Mouse (Mus musculus): ENCODE results near the gene Slc35e2. TPM values are rescaled to one million over a fixed set of nuclear protein-coding genes. Genes with fewer than 3 reads are reported as not detected.
A peak's percentile ranks its signal among the peaks of the same experiment; 100 is the strongest.

Slc35e2 gene
- polyA plus RNA-seq, 1 experiment from 2014 or later = 7.7 TPM

DNA sequence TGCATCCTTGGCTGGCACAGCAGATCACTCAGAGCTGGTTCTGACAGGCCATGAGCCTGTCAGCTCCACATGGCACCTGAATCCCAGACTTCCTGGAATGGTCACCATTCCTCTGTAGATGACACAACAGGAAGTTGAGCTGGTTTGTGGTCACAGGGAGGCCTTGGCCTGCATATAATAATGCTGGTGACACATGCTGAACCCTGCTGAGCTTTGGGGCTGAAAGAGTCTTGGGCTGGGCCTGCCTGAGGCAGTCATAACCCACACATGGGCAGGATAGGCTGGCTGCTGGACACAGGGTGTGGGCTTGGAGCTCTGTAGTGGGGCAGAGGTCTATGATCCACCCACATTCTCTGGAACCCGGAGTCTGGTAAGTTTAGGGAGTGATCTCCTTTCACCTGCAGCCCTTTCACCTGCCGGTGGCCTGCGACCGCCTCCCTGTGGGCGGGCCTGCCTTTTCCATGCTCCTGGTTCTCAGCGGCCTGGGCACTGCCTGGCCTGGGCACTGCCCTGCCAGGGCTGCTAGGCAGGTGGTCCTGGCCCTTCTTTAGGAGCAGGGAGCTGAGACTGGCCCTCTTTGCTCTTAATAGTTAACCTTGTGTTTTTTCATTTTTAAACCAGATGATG lies 18.8 kb upstream of the Slc35e2 start:
- H3K9me3 ChIP-seq (replicated peaks; ENCODE audit: control insufficient read depth, low read length) = no peaks in the 10 kb centered on the region
- H3K27ac ChIP-seq (ENCODE audit: low read depth, low read length) = no peak overlapping the region
- H3K27me3 ChIP-seq (ENCODE audit: control insufficient read depth, insufficient read depth, low read length) = no peaks in the 10 kb centered on the region
- H3K4me2 ChIP-seq = no peak overlapping the region
- ATAC-seq (replicated peaks; ENCODE audit: insufficient number of reproducible peaks, low FRiP score, low TSS enrichment) = 0 out of 2 replicates have a peak, but pooled peaks have one; percentile 14
- H3K9ac ChIP-seq (ENCODE audit: low read depth, low read length) = no peak overlapping the region
- H3K4me1 ChIP-seq (ENCODE audit: control insufficient read depth, insufficient read depth, low read length) = no peaks in the 10 kb centered on the region
- H3K4me3 ChIP-seq (ENCODE audit: low read depth, low read length) = no peak overlapping the region
- 94% methylated on average over 6 of the region's 6 CpGs for WGBS (ENCODE audit: insufficient replicate concordance)
- peaks cover 24% of the 10 kb centered on the region for H3K36me3 ChIP-seq (ENCODE audit: control insufficient read depth, insufficient read depth, low read length)

DNA sequence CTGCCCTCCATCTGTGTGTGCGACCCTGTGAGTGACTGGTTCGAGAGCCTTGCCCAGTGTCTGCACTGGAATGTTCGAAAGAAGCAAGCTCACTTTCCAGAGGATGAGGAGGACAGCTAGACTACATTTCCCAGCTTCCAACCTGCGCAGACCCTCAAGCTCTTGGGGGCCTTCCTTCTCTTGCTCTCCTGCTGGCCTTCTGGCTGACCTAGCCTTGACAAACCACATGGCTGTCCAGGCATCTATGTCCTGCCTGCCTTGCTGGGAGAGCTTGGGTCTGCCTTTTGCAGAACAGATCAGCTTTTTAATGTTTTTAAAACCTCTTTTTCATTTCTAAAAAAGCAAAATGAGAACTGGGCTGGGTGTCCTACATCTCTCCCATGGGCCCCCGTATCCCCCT lies 11.9 kb upstream of the Slc35e2 start:
- Histone ChIP-seq H3K36me3 (ENCODE audit: control insufficient read depth, insufficient read depth, low read length) (peaks cover 40% of the 10 kb centered on the region), H3K9me3 (replicated peaks; ENCODE audit: control insufficient read depth, low read length) (no peaks in the 10 kb centered on the region), H3K27me3 (ENCODE audit: control insufficient read depth, insufficient read depth, low read length) (no peaks in the 10 kb centered on the region), H3K4me1 (ENCODE audit: control insufficient read depth, insufficient read depth, low read length) (no peaks in the 10 kb centered on the region), H3K27ac (ENCODE audit: low read depth, low read length) (no peak overlapping the region), H3K4me2 (no peak overlapping the region), H3K4me3 (ENCODE audit: low read depth, low read length) (no peak overlapping the region), H3K9ac (ENCODE audit: low read depth, low read length) (no peak overlapping the region)
- ATAC-seq (replicated peaks; ENCODE audit: insufficient number of reproducible peaks, low FRiP score, low TSS enrichment) = no peak
- WGBS (ENCODE audit: insufficient replicate concordance) = 91% methylated on average over 5 of the region's 5 CpGs

DNA sequence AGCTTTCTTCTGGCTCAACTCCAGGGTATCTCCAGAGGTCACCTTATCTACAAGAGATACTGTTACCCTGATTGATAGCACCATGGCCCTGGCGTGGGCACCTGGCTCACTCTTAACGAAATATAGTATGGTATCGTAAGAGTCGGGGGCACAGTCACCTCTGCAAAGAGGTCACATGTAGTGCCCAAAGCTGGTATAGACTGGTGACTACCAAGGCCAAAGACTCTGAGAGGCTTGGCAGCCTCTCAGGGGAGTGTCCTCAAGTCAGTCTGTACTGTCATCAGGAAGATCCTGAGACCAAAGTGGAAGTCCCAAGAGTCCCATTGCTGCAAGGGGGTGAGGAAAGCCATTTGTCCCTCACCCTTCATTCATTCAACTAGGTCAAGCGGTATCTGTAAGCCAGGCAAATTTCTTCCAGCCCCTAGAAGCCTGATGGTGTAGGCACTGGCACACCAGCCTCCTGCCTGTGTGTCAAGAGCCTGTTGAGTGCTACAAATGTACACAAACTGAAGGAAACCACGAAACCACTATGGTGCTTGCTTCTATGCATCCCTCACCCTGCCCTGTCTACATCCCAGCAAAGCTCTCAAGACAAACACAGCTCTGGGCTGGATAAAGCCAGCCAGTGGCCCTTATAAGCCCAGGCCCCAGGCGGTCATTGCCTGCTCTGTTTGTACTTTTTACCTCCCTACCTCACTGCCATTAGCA lies 10.1 kb upstream of the Slc35e2 start:
- Histone ChIP-seq H3K36me3 (ENCODE audit: control insufficient read depth, insufficient read depth, low read length) (peaks cover 27% of the 10 kb centered on the region), H3K27me3 (ENCODE audit: control insufficient read depth, insufficient read depth, low read length) (no peaks in the 10 kb centered on the region), H3K9me3 (replicated peaks; ENCODE audit: control insufficient read depth, low read length) (no peaks in the 10 kb centered on the region), H3K4me1 (ENCODE audit: control insufficient read depth, insufficient read depth, low read length) (no peaks in the 10 kb centered on the region), H3K4me3 (ENCODE audit: low read depth, low read length) (no peak overlapping the region), H3K4me2 (no peak overlapping the region), H3K9ac (ENCODE audit: low read depth, low read length) (no peak overlapping the region), H3K27ac (ENCODE audit: low read depth, low read length) (no peak overlapping the region)
- no peak for ATAC-seq (replicated peaks; ENCODE audit: insufficient number of reproducible peaks, low FRiP score, low TSS enrichment)
- 66% methylated on average over 7 of the region's 7 CpGs for WGBS (ENCODE audit: insufficient replicate concordance)

DNA sequence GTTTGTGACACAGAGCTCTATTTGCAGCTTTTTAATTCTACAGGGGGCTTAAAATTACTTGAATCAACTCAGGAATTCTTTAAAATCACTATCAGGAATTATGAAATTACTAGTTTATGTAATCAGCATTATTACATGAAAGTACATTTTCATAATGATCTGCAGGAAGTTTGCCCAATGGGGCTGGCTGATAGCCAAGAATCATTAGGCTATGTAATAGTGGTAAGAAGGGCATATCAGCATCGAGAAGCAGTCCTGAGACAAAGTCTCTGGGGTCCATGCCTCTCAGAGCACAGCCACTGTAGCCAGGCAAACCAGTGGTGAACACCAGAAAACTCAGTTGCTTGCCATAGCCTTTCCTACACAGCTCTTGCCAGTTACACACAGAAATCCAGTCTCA lies 7.4 kb upstream of the Slc35e2 start:
- WGBS (ENCODE audit: insufficient replicate concordance) = 64% methylated on average over 1 of the region's 1 CpGs
- no peak for ATAC-seq (replicated peaks; ENCODE audit: insufficient number of reproducible peaks, low FRiP score, low TSS enrichment)
- Histone ChIP-seq H3K9ac (ENCODE audit: low read depth, low read length) (no peak overlapping the region), H3K9me3 (replicated peaks; ENCODE audit: control insufficient read depth, low read length) (no peaks in the 10 kb centered on the region), H3K4me2 (no peak overlapping the region), H3K4me1 (ENCODE audit: control insufficient read depth, insufficient read depth, low read length) (no peaks in the 10 kb centered on the region), H3K27me3 (ENCODE audit: control insufficient read depth, insufficient read depth, low read length) (no peaks in the 10 kb centered on the region), H3K27ac (ENCODE audit: low read depth, low read length) (no peak overlapping the region), H3K36me3 (ENCODE audit: control insufficient read depth, insufficient read depth, low read length) (peaks cover 13% of the 10 kb centered on the region), H3K4me3 (ENCODE audit: low read depth, low read length) (no peak overlapping the region)

DNA sequence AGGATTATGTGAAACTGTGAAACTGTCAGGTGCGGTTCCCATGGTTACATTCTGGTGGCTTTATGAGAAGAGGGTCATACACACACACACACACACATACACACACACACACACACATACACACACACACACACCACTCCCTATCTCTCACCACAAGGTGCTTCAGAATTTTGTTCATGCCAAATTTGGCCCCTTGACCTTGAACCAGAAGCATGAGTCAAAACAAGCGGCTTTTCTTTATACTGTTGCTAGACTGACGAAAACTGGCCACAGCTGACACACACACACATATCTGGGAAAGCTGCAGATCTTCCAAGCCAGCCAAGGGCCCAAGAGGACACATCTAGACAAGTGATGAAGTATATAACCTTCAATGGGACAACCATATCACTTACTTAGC lies 5.4 kb upstream of the Slc35e2 start:
- Histone ChIP-seq H3K36me3 (ENCODE audit: control insufficient read depth, insufficient read depth, low read length) (no peaks in the 10 kb centered on the region), H3K27ac (ENCODE audit: low read depth, low read length) (no peak overlapping the region), H3K4me3 (ENCODE audit: low read depth, low read length) (no peak overlapping the region), H3K4me2 (no peak overlapping the region), H3K4me1 (ENCODE audit: control insufficient read depth, insufficient read depth, low read length) (no peaks in the 10 kb centered on the region), H3K27me3 (ENCODE audit: control insufficient read depth, insufficient read depth, low read length) (no peaks in the 10 kb centered on the region), H3K9me3 (replicated peaks; ENCODE audit: control insufficient read depth, low read length) (no peaks in the 10 kb centered on the region), H3K9ac (ENCODE audit: low read depth, low read length) (no peak overlapping the region)
- 83% methylated on average over 3 of the region's 3 CpGs for WGBS (ENCODE audit: insufficient replicate concordance)
- ATAC-seq (replicated peaks; ENCODE audit: insufficient number of reproducible peaks, low FRiP score, low TSS enrichment) = no peak

DNA sequence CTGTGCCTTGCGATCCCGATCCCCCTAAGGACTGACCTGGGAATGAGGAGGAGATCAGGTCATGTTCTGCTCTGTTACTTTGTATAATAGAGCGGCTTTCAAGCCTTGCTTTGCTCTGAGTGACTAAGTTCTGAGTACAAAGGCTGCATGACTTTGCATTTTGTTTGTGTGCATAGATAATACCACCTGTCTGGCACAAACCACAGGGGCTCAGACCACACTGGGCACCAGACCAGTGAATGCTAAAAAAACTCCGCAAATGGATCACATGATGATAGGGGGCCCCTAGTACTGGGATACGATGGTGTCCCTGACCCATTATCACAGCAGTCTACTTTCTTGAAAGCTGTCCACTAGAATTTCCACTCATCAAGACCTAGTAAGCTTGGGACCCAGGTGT lies 4.6 kb upstream of the Slc35e2 start:
- Histone ChIP-seq H3K4me3 (ENCODE audit: low read depth, low read length) (no peak overlapping the region), H3K4me1 (ENCODE audit: control insufficient read depth, insufficient read depth, low read length) (no peaks in the 10 kb centered on the region), H3K27ac (ENCODE audit: low read depth, low read length) (no peak overlapping the region), H3K9ac (ENCODE audit: low read depth, low read length) (no peak overlapping the region), H3K27me3 (ENCODE audit: control insufficient read depth, insufficient read depth, low read length) (no peaks in the 10 kb centered on the region), H3K4me2 (no peak overlapping the region), H3K9me3 (replicated peaks; ENCODE audit: control insufficient read depth, low read length) (no peaks in the 10 kb centered on the region), H3K36me3 (ENCODE audit: control insufficient read depth, insufficient read depth, low read length) (no peaks in the 10 kb centered on the region)
- ATAC-seq (replicated peaks; ENCODE audit: insufficient number of reproducible peaks, low FRiP score, low TSS enrichment) = no peak
- 75% methylated on average over 5 of the region's 5 CpGs for WGBS (ENCODE audit: insufficient replicate concordance)

DNA sequence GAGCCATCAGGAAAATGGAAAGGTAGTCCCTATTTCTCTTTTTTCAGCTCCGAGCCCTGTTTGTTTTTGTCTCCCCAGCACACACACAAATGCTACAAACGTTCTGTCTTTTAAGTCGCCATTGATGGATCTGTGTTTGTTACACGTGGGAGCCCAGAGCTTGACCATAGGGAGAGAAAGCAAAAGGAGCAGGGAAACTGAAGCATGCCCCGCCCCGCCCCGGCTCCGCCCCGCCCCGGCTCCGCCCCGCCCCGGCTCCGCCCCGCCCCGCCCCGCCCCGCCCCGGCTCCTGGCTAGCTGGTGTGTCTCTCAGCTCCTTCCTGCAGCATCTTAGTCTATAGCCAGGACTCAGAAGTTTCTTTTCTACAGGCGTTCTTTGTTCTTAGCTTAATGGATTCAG lies 2.7 kb upstream of the Slc35e2 start:
- WGBS (ENCODE audit: insufficient replicate concordance) = 18% methylated on average over 19 of the region's 20 CpGs
- H3K9ac ChIP-seq (ENCODE audit: low read depth, low read length) = no peak overlapping the region
- no peak for ATAC-seq (replicated peaks; ENCODE audit: insufficient number of reproducible peaks, low FRiP score, low TSS enrichment)

DNA sequence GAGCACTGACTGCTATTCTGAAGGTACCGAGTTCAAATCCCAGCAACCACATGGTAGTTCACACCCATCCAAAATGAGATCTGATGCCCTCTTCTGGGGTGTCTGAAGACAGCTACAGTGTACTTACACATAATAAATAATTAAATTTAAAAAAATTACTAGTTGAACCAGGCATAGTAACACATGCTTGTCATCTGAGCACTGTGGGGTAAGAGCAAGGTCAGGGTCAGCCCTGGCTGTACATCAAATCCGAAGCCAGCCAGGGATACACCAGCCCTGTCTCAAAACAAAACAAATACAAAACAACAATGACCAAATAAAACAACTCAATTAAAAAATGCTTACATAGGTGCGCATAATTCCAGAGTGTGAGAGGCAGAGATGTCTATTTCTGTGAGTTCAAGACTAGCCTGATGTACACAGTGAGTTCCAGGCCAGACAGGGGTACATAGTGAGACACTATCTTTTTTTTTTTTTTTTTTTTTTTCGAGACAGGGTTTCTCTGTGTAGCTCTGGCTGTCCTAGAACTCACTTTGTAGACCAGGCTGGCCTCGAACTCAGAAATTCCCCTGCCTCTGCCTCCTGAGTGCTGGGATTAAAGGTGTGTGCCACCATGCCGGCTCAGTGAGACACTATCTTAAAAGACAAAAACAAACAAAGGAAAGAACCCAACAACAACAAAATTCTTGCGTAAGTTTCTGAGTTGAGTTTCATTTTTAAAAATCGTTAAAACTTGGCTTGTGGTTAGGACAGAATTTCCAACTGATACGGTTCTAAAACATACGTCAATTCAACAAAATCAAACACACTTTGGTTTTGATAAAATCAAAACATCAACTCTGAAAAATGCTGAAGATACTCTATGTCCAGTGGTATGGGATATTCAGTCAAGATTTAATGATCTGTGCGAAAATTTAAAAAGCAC lies 1.1 kb upstream of the Slc35e2 start:
- no peak for ATAC-seq (replicated peaks; ENCODE audit: insufficient number of reproducible peaks, low FRiP score, low TSS enrichment)
- WGBS (ENCODE audit: insufficient replicate concordance) = 84% methylated on average over 11 of the region's 11 CpGs
- Histone ChIP-seq H3K27me3 (ENCODE audit: control insufficient read depth, insufficient read depth, low read length) (no peaks in the 10 kb centered on the region), H3K9me3 (replicated peaks; ENCODE audit: control insufficient read depth, low read length) (no peaks in the 10 kb centered on the region), H3K4me1 (ENCODE audit: control insufficient read depth, insufficient read depth, low read length) (peaks cover 7% of the 10 kb centered on the region), H3K9ac (ENCODE audit: low read depth, low read length) (peak overlapping the region; percentile 77; the same call in 1 of the 2 replicates), H3K4me2 (peak overlapping the region; percentile 92), H3K27ac (ENCODE audit: low read depth, low read length) (peak overlapping the region; percentile 99), H3K4me3 (ENCODE audit: low read depth, low read length) (peak overlapping the region; percentile 85), H3K36me3 (ENCODE audit: control insufficient read depth, insufficient read depth, low read length) (no peaks in the 10 kb centered on the region)

More for the DNA sequence above, 2.7 kb upstream of the Slc35e2 start:
- no peaks in the 10 kb centered on the region for H3K36me3 ChIP-seq (ENCODE audit: control insufficient read depth, insufficient read depth, low read length)
- H3K4me2 ChIP-seq = no peak overlapping the region
- H3K4me3 ChIP-seq (ENCODE audit: low read depth, low read length) = no peak overlapping the region
- H3K27ac ChIP-seq (ENCODE audit: low read depth, low read length) = no peak overlapping the region
- H3K27me3 ChIP-seq (ENCODE audit: control insufficient read depth, insufficient read depth, low read length) = no peaks in the 10 kb centered on the region
- H3K9me3 ChIP-seq (replicated peaks; ENCODE audit: control insufficient read depth, low read length) = no peaks in the 10 kb centered on the region
- peaks cover 7% of the 10 kb centered on the region for H3K4me1 ChIP-seq (ENCODE audit: control insufficient read depth, insufficient read depth, low read length)
